Mouse (Mus musculus) hindlimb bud, embryonic 11.5 days (tissue): ENCODE results near the gene Dvl2.
"Not testable (repeated sequence)": the region's sequence is repeated elsewhere in the genome, so short reads cannot be mapped to it uniquely, and the experiment has no call there.

ENCODE experiments used
- DNase-seq: peaks from one replicate; pipeline ENCODE4 v3.0.0-alpha.2; 2012; ENCODE audit warnings: low read depth, low spot score; ENCODE audit errors: extremely low spot score

The Dvl2 gene

GRCm38 (mm10) chr11:70005521-70005920 lies 5.1 kb downstream of the Dvl2 start:
- DNase-seq = no peak

GRCm38 (mm10) chr11:70010033-70010432 lies 9.6 kb downstream of the Dvl2 start:
- no peak for DNase-seq

GRCm38 (mm10) chr11:70010548-70010947 lies 10.2 kb downstream of the Dvl2 start:
- no peak for DNase-seq

GRCm38 (mm10) chr11:70010961-70011360 lies 10.6 kb downstream of the Dvl2 start:
- no peak for DNase-seq

GRCm38 (mm10) chr11:70012931-70013330 lies 12.5 kb downstream of the Dvl2 start:
- DNase-seq = no peak

GRCm38 (mm10) chr11:70013408-70013807 lies 13.0 kb downstream of the Dvl2 start:
- no peak for DNase-seq

- DNase-seq = no peak
Observed at GRCm38 (mm10) chr11:70014051-70014450, 13.7 kb downstream of the Dvl2 start.

GRCm38 (mm10) chr11:70014880-70015558 lies 14.6 kb downstream of the Dvl2 start, which contains the start of gene Acadvl:
TSS of gene Acadvl (minus strand) at chr11:70015411.
- DNase-seq = no peak

GRCm38 (mm10) chr11:70015677-70016076 lies 15.3 kb downstream of the Dvl2 start:
- no peak for DNase-seq

GRCm38 (mm10) chr11:70016177-70016576 lies 15.8 kb downstream of the Dvl2 start:
- DNase-seq = not testable (repeated sequence)

GRCm38 (mm10) chr11:70016669-70017068 lies 16.3 kb downstream of the Dvl2 start, which contains the start of gene Dlg4:
TSS of gene Dlg4 (plus strand) at chr11:70016942.
- no peak for DNase-seq

- no peak for DNase-seq
Observed at GRCm38 (mm10) chr11:70017199-70017767, 16.9 kb downstream of the Dvl2 start.

GRCm38 (mm10) chr11:70018131-70018990 lies 18.0 kb downstream of the Dvl2 start:
- DNase-seq = no peak

GRCm38 (mm10) chr11:70019495-70020021 lies 19.2 kb downstream of the Dvl2 start:
- no peak for DNase-seq

GRCm38 (mm10) chr11:70020022-70020631 lies 19.7 kb downstream of the Dvl2 start:
- DNase-seq = no peak

- DNase-seq = no peak
Observed at GRCm38 (mm10) chr11:70020731-70021263, 20.4 kb downstream of the Dvl2 start.

- peak; percentile 91 for DNase-seq
Observed at GRCm38 (mm10) chr11:70021264-70022132, 21.1 kb downstream of the Dvl2 start.

GRCm38 (mm10) chr11:70023481-70024150 lies 23.2 kb downstream of the Dvl2 start:
- DNase-seq = no peak

- DNase-seq = no peak
Observed at GRCm38 (mm10) chr11:70024151-70024514, 23.7 kb downstream of the Dvl2 start.
